Mouse (Mus musculus) liver, embryonic 14.5 days (tissue): ENCODE data around the gene Aox3. TPM values are rescaled to one million over a fixed set of nuclear protein-coding genes. Genes with fewer than 3 reads are reported as not detected.

ENCODE experiments used
- ATAC-seq: fragments of 200-750 bp; cut with Nextera tagmentation; 2 replicates; pipeline ENCODE4 v1.8.0; 2017; ENCODE audit warnings: moderate number of reproducible peaks, mild to moderate bottlenecking, moderate library complexity; ENCODE audit not compliant: insufficient read depth
- DNase-seq, 3 experiments: peaks; one replicate each; pipeline ENCODE4 v3.0.0-alpha.2; 2012 to 2013; ENCODE audit warnings: low read depth in 3 of 3, low spot score in 3 of 3
- H3K27ac ChIP-seq: fragments of 300-500 bp; sonication (generic); 2 replicates; pipeline ENCODE4 v1.5.1; 2014; ENCODE audit warnings: moderate library complexity, mild to moderate bottlenecking, control low read depth, inconsistent platforms
- H3K27me3 ChIP-seq: fragments of 300-500 bp; sonication (generic); 2 replicates; pipeline ENCODE4 v1.6.1; 2014; ENCODE audit warnings: mild to moderate bottlenecking, low read length, moderate library complexity; ENCODE audit not compliant: control insufficient read depth, insufficient read depth
- H3K36me3 ChIP-seq: fragments of 300-500 bp; sonication (generic); replicated peaks from 2 replicates; pipeline ENCODE4 v1.6.1; 2014; ENCODE audit warnings: low read depth; ENCODE audit not compliant: control insufficient read depth, insufficient read depth
- H3K4me1 ChIP-seq, 2 experiments: fragments of 200-500 bp in 1 of 2; fragments of 300-500 bp in 1 of 2; sonication (generic) in 1 of 2; replicated peaks; 2 replicates each; pipeline ENCODE4 v1.6.1; 2012 to 2014; ENCODE audit warnings: antibody characterized with exemption in 1 of 2, inconsistent platforms in 1 of 2, low read length in 1 of 2; ENCODE audit not compliant: control insufficient read depth in 2 of 2, insufficient read depth in 2 of 2
- H3K4me2 ChIP-seq: fragments of 300-500 bp; sonication (generic); 2 replicates; pipeline ENCODE4 v1.6.1; 2014; ENCODE audit warnings: low read depth, mild to moderate bottlenecking, control low read depth, moderate library complexity
- H3K4me3 ChIP-seq, 2 experiments: fragments of 200-500 bp in 1 of 2; fragments of 300-500 bp in 1 of 2; sonication (generic) in 1 of 2; 2 replicates each; pipeline ENCODE4 v1.5.1; 2012 to 2014; ENCODE audit warnings: low read depth in 2 of 2, low read length in 2 of 2, mild to moderate bottlenecking in 2 of 2, control low read depth in 1 of 2, inconsistent platforms in 1 of 2, moderate library complexity in 1 of 2; ENCODE audit not compliant: insufficient read depth in 1 of 2
- H3K9ac ChIP-seq: fragments of 300-500 bp; sonication (generic); replicated peaks from 2 replicates; pipeline ENCODE4 v1.6.1; 2014; ENCODE audit warnings: mild to moderate bottlenecking, control low read depth, moderate library complexity
- H3K9me3 ChIP-seq: fragments of 300-500 bp; sonication (generic); 2 replicates; pipeline ENCODE4 v1.6.1; 2016; ENCODE audit warnings: low read length, mixed read lengths; ENCODE audit not compliant: control insufficient read depth
- CTCF ChIP-seq: IDR thresholded peaks from 2 replicates; pipeline ENCODE4 v1.5.1; 2016; ENCODE audit warnings: antibody characterized with exemption, low read depth, control low read depth
- EP300 ChIP-seq: IDR thresholded peaks from 2 replicates; pipeline ENCODE4 v1.6.1; 2016; ENCODE audit warnings: antibody characterized with exemption, low read depth
- WGBS: fragments of 180-500 bp; shearing (Covaris S2); extraction: QIAGEN DNeasy Blood & Tissue Kit; methylation state at CpG from one replicate; pipeline ENCODE4 v1.1.7; 2014; ENCODE audit not compliant: insufficient replicate concordance; 5-methylcytosine and 5-hydroxymethylcytosine counted together
- polyA plus RNA-seq, 2 experiments: library from polyadenylated mRNA; depleted of rRNA in 1 of 2; stranded (reverse) in 1 of 2; unstranded in 1 of 2; fragments of >200 nt; fragmentation: Nextera tagmentation in 1 of 2; extraction: Ambion mirVana in 1 of 2; gene quantifications; 2 replicates each; pipeline versions ENCODE4 v1.2.1 to v1.2.3; 2012 to 2014

Gene Aox3
- polyA plus RNA-seq, 2 experiments = 0.09 to 0.20 TPM

DNA sequence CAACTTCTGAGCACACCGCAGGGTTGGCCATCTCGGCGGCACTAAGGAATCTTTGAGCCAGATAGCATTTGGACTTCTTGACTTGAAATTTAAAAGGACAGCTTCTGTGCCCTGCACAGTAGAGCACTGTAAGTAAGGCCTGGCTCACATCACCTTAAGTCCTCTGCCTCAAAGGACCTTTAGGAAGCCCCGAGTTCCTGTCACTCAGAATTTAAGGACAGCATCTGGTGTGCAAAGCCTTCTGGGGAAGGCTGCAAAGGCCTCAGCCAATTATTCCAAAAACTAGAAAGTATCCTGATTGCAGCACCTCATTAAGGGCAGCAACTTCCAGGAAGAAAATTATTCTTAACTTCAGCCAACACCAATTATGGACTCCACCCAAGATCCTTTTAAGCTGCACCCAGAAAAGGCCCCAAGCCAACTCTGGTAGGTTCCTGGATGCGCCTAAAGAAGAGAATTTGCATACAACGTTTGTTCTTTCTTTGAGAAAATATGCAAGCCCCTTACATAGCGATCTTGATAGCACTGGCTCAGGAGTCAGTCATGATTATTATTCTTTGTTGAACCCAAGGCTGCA, 103.1 kb downstream of the Aox3 start:
- no peak overlapping the region for H3K4me3 ChIP-seq
- no peaks in the 10 kb centered on the region for H3K4me1 ChIP-seq
- H3K9me3 ChIP-seq = no peaks in the 10 kb centered on the region
- TF ChIP-seq EP300 (no peak), CTCF (no peak)
- H3K9ac ChIP-seq = no peak overlapping the region
- no peak for DNase-seq
- no peak overlapping the region for H3K27ac ChIP-seq
- no peak for ATAC-seq
- H3K36me3 ChIP-seq = no peaks in the 10 kb centered on the region
- no peaks in the 10 kb centered on the region for H3K27me3 ChIP-seq
- H3K4me2 ChIP-seq = no peak overlapping the region
- WGBS = 73% methylated on average over 7 of the region's 7 CpGs

DNA sequence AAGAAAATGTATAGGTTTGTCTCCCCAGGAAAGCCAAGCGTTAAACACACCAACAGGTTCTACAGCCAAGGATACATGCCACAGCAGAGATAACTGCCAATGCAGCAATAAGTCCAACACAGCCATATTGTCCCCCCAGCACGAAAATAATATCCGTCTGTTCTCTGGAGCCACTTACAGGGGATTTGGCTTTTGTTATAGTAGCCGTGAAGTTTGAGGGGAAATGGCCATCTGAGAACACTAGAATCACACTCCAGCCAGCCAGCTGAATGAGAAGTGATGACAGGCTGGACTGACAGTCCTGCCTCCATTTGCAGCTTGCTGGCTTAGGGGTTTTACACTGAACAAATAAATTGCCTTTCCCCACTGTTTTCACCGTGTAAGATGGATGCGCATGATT, 108.1 kb downstream of the Aox3 start:
- Histone ChIP-seq H3K4me3 (no peak overlapping the region), H3K4me1 (no peaks in the 10 kb centered on the region), H3K9ac (no peak overlapping the region), H3K27ac (no peak overlapping the region), H3K27me3 (no peaks in the 10 kb centered on the region), H3K36me3 (no peaks in the 10 kb centered on the region), H3K4me2 (no peak overlapping the region), H3K9me3 (no peaks in the 10 kb centered on the region)
- 61% methylated on average over 6 of the region's 6 CpGs for WGBS
- TF ChIP-seq EP300 (no peak), CTCF (no peak)
- ATAC-seq (no peak), DNase-seq (no peak)

- TF ChIP-seq EP300 = no peak
- TF ChIP-seq CTCF = no peak
- Histone ChIP-seq H3K36me3 (no peaks in the 10 kb centered on the region), H3K4me3 (no peak overlapping the region), H3K9ac (no peak overlapping the region), H3K4me1 (no peaks in the 10 kb centered on the region), H3K4me2 (no peak overlapping the region), H3K27ac (no peak overlapping the region), H3K9me3 (no peaks in the 10 kb centered on the region), H3K27me3 (no peaks in the 10 kb centered on the region)
- ATAC-seq = no peak
- WGBS = 60% methylated on average over 5 of the region's 5 CpGs
- DNase-seq = no peak
These were observed 108.9 kb downstream of the Aox3 start for GRCm38 (mm10) chr1:58221879-58222278.

DNA sequence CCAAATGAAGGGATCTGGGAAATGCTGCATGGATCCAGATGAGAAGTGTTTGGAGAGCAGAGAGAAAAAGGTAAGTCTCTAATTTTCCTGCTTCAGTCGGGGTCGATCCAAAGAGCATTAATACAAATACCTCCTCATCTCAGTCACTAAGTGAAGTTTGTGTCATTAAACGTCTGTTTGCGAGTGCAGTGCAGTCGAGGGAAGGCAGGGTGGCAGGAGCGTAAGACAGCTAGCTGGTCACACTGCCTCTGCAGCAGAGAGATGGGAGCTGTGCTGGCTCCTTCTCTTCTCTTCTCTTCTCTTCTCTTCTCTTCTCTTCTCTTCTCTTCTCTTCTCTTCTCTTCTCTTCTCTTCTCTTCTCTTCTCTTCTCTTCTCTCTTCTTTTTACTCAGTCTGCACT, 115.2 kb downstream of the Aox3 start:
- H3K4me3 ChIP-seq = no peak overlapping the region
- no peaks in the 10 kb centered on the region for H3K27me3 ChIP-seq
- H3K4me1 ChIP-seq = peaks cover 0 to 7% of the 10 kb centered on the region in 2 experiments; a peak in 1 of 4 replicates
- 49% methylated on average over 6 of the region's 6 CpGs for WGBS
- H3K9me3 ChIP-seq = no peaks in the 10 kb centered on the region
- no peak overlapping the region for H3K4me2 ChIP-seq
- H3K36me3 ChIP-seq = no peaks in the 10 kb centered on the region
- H3K27ac ChIP-seq = no peak overlapping the region
- TF ChIP-seq CTCF = no peak
- TF ChIP-seq EP300 = no peak
- ATAC-seq (no peak), DNase-seq (no peak)
- H3K9ac ChIP-seq = no peak overlapping the region

GRCm38 (mm10) chr1:58228916-58229315, 116.0 kb downstream of the Aox3 start:
- TF ChIP-seq EP300 (no peak), CTCF (no peak)
- DNase-seq (no peak), ATAC-seq (no peak)
- H3K27me3 ChIP-seq = no peaks in the 10 kb centered on the region
- no peaks in the 10 kb centered on the region for H3K36me3 ChIP-seq
- H3K4me1 ChIP-seq = peaks cover 0 to 7% of the 10 kb centered on the region in 2 experiments; a peak in 1 of 4 replicates
- no peak overlapping the region for H3K27ac ChIP-seq
- H3K4me2 ChIP-seq = no peak overlapping the region
- H3K9me3 ChIP-seq = no peaks in the 10 kb centered on the region
- no peak overlapping the region for H3K9ac ChIP-seq
- H3K4me3 ChIP-seq = no peak overlapping the region
